Mouse (Mus musculus): ENCODE data around the gene Trappc10.
A peak's percentile ranks its signal among the peaks of the same experiment; 100 is the strongest.

The Trappc10 gene

GRCm38 (mm10) chr10:78160369-78161095, 83.9 kb downstream of the Trappc10 start:
- peak; percentile 65 for DNase-seq (ENCODE audit: low spot score in 2 of 2)

GRCm38 (mm10) chr10:78159906-78160305, 84.5 kb downstream of the Trappc10 start:
- peak; percentile 64 to 82 for DNase-seq (ENCODE audit: low spot score in 2 of 2)

- peak; percentile 52 to 60 for DNase-seq (ENCODE audit: low spot score in 2 of 2)
Measured at GRCm38 (mm10) chr10:78159252-78159878, 85.1 kb downstream of the Trappc10 start.

- no peak for DNase-seq (ENCODE audit: low spot score in 2 of 2)
Measured at GRCm38 (mm10) chr10:78158041-78158440, 86.4 kb downstream of the Trappc10 start.

GRCm38 (mm10) chr10:78156926-78157325, 87.5 kb downstream of the Trappc10 start:
- no peak for DNase-seq (ENCODE audit: low spot score in 2 of 2)

GRCm38 (mm10) chr10:78148834-78149766, 95.3 kb downstream of the Trappc10 start:
- no peak for DNase-seq (ENCODE audit: low spot score in 2 of 2)

GRCm38 (mm10) chr10:78147908-78148441, 96.5 kb downstream of the Trappc10 start:
- no peak for DNase-seq (ENCODE audit: low spot score in 2 of 2)

- no peak for DNase-seq (ENCODE audit: low spot score in 2 of 2)
Measured at GRCm38 (mm10) chr10:78143727-78144505, 100.5 kb downstream of the Trappc10 start.

GRCm38 (mm10) chr10:78140843-78141242, 103.6 kb downstream of the Trappc10 start:
- no peak for DNase-seq (ENCODE audit: low spot score in 2 of 2)

- DNase-seq (ENCODE audit: low spot score in 2 of 2) = no peak
Measured at GRCm38 (mm10) chr10:78140251-78140600, 104.2 kb downstream of the Trappc10 start.

- no peak for DNase-seq (ENCODE audit: low spot score in 2 of 2)
Measured at GRCm38 (mm10) chr10:78139572-78140250, 104.7 kb downstream of the Trappc10 start.

- DNase-seq (ENCODE audit: low spot score in 2 of 2) = no peak
Measured at GRCm38 (mm10) chr10:78138812-78139523, 105.5 kb downstream of the Trappc10 start.

GRCm38 (mm10) chr10:78137191-78137590, 107.2 kb downstream of the Trappc10 start:
- DNase-seq (ENCODE audit: low spot score in 2 of 2) = no peak
